Mouse (Mus musculus) liver, embryonic 12.5 days (tissue): ENCODE data around the gene Ctnnbip1. TPM values are rescaled to one million over a fixed set of nuclear protein-coding genes. Genes with fewer than 3 reads are reported as not detected.

ENCODE experiments used
- ATAC-seq: fragments of 200-750 bp; cut with Nextera tagmentation; 2 replicates; pipeline ENCODE4 v1.8.0; 2017; ENCODE audit warnings: moderate number of reproducible peaks, mild to moderate bottlenecking, moderate library complexity
- H3K27ac ChIP-seq: fragments of 300-500 bp; sonication (generic); 2 replicates; pipeline ENCODE4 v1.5.1; 2016; ENCODE audit warnings: mild to moderate bottlenecking
- H3K27me3 ChIP-seq: fragments of 300-500 bp; sonication (generic); replicated peaks from 2 replicates; pipeline ENCODE4 v1.6.1; 2016; ENCODE audit warnings: mild to moderate bottlenecking, moderate library complexity
- H3K36me3 ChIP-seq: fragments of 300-500 bp; sonication (generic); 2 replicates; pipeline ENCODE4 v1.6.1; 2016; ENCODE audit warnings: mild to moderate bottlenecking, moderate library complexity
- H3K4me1 ChIP-seq: fragments of 300-500 bp; sonication (generic); 2 replicates; pipeline ENCODE4 v1.6.1; 2016
- H3K4me2 ChIP-seq: fragments of 300-500 bp; sonication (generic); 2 replicates; pipeline ENCODE4 v1.6.1; 2016; ENCODE audit warnings: mild to moderate bottlenecking, moderate library complexity
- H3K4me3 ChIP-seq: fragments of 300-500 bp; sonication (generic); 2 replicates; pipeline ENCODE4 v1.5.1; 2016; ENCODE audit warnings: mild to moderate bottlenecking, moderate library complexity
- H3K9ac ChIP-seq: fragments of 300-500 bp; sonication (generic); 2 replicates; pipeline ENCODE4 v1.6.1; 2016; ENCODE audit warnings: mild to moderate bottlenecking, moderate library complexity
- H3K9me3 ChIP-seq: fragments of 300-500 bp; sonication (generic); replicated peaks from 2 replicates; pipeline ENCODE4 v1.6.1; 2016; ENCODE audit warnings: mild to moderate bottlenecking, moderate library complexity
- WGBS: fragments of 180-500 bp; shearing (Covaris S2); methylation state at CpG from one replicate; pipeline ENCODE4 v1.1.7; 2016; ENCODE audit not compliant: insufficient replicate concordance; 5-methylcytosine and 5-hydroxymethylcytosine counted together
- polyA plus RNA-seq: library from polyadenylated mRNA; unstranded; fragments of >200 nt; fragmentation: Nextera tagmentation; extraction: Ambion mirVana; gene quantifications from 2 replicates; pipeline ENCODE4 v1.2.1, GENCODE M21; 2016

The Ctnnbip1 gene
- polyA plus RNA-seq, 1 experiment from 2014 or later = 10.1 TPM

DNA sequence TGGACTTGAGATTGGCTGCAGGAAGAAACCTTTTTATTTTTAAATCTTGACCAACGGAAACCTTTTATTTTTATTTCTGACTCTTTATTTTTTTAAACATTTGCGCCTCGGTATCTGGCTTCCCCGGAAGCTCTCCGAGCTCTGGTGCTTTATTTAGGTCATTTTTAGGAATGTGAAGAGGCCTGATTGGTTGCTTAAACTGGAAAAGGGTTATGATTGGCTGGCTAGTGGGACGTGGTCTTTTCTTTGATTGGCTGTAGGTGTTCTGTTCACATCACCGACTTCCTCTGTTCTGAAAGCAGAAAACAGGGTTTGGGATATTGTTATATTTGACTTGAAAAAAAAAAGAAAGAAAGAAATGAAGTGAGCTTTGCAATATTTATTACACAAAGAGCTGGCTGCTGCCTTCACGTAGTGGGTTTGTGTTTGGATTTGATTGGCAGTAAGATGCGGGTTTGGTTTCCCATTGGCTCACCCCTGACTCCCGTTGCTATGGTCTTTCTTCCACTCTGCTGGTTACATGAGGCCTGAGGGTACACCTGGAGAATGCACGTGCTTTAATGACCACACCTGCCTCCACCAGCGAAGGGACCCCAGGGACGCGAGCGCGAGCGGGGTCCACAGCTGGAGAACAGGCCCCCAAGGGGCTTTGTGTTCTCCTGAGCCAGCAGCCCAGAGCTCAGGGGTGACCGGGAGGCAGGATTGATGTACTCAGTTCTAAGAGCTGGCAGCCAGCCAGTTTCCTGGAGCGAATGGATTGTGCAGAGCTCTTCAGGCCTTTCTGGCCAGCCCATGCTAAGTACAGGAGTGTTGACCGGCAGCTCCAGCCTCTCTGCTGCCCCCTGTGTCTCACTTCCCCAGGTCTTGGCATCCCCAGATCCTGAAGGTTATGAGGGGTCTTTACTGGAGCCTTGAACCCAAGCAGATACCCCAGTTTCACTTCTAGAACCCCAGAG, 46.7 kb downstream of the Ctnnbip1 start:
- no peak overlapping the region for H3K4me3 ChIP-seq
- H3K27ac ChIP-seq = no peak overlapping the region
- ATAC-seq = no peak; the same call in 1 of the 2 replicates

DNA sequence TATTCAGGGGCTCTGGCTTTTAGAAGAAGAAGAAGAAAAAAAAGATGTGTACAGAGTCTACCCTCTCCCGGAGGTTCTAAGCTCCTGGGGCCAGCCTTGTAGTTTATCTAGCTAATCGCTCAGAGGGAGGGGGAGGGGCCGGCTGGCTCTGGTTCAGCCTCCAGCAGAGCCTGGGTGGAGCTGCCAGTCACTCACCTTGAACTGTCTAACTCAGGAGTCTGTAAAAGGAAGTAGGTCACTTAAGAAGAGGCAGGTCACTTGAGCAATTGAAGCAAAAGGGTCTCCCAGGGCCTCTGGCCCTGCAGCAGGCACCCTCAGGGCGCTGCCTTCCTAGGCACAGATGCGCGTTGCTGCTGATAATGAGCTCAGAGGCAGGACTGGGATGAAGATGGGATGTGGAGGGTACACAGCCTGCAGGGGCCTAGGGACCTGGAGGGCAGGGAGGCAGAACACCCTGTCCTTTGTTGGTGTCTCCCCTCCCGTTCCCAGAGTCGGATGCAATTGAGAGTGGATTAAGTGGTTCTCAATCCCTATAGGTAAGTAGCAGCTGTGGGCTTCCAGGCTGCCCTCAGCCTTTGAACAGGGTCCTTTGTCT, 49.5 kb downstream of the Ctnnbip1 start:
- WGBS = 25% methylated on average over 8 of the region's 8 CpGs
- Histone ChIP-seq H3K4me1 (peaks cover 15% of the 10 kb centered on the region), H3K27ac (no peak overlapping the region), H3K36me3 (no peaks in the 10 kb centered on the region), H3K9ac (no peak overlapping the region), H3K9me3 (no peaks in the 10 kb centered on the region), H3K4me3 (no peak overlapping the region), H3K4me2 (no peak overlapping the region), H3K27me3 (peaks cover 30% of the 10 kb centered on the region)
- peak; percentile 36; the same call in 1 of the 2 replicates for ATAC-seq

More for the DNA sequence above, 46.7 kb downstream of the Ctnnbip1 start:
- Histone ChIP-seq H3K9me3 (no peaks in the 10 kb centered on the region), H3K9ac (no peak overlapping the region), H3K36me3 (no peaks in the 10 kb centered on the region), H3K4me2 (peak overlapping the region; percentile 17; the same call in 1 of the 2 replicates), H3K27me3 (peaks cover 5% of the 10 kb centered on the region; the same call in 1 of the 2 replicates), H3K4me1 (peaks cover 22% of the 10 kb centered on the region)
- 62% methylated on average over 20 of the region's 20 CpGs for WGBS

DNA sequence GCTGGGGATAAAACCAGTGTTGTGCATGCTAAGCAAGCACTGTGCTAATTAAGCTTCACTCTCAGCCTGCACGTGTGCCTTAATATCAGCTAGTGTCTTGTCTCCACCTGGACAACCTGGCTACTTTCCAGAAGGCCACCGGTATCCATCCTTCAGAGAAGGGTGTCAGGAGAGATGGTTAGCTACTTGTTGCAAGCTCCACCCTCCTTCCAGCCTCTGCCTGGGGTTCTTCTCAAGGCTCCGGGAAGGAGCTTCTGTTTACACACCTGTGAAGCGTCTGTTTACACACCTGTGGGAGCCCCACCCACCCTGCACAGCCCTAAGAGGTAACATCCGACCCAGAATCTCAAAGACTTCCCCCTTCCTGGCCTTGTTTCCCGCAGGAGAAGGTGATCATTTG, 50.6 kb downstream of the Ctnnbip1 start:
- 51% methylated on average over 6 of the region's 6 CpGs for WGBS
- Histone ChIP-seq H3K9ac (no peak overlapping the region), H3K4me2 (no peak overlapping the region), H3K4me3 (no peak overlapping the region), H3K36me3 (no peaks in the 10 kb centered on the region), H3K27ac (no peak overlapping the region), H3K27me3 (peaks cover 41% of the 10 kb centered on the region), H3K4me1 (peaks cover 12% of the 10 kb centered on the region), H3K9me3 (no peaks in the 10 kb centered on the region)
- no peak for ATAC-seq

DNA sequence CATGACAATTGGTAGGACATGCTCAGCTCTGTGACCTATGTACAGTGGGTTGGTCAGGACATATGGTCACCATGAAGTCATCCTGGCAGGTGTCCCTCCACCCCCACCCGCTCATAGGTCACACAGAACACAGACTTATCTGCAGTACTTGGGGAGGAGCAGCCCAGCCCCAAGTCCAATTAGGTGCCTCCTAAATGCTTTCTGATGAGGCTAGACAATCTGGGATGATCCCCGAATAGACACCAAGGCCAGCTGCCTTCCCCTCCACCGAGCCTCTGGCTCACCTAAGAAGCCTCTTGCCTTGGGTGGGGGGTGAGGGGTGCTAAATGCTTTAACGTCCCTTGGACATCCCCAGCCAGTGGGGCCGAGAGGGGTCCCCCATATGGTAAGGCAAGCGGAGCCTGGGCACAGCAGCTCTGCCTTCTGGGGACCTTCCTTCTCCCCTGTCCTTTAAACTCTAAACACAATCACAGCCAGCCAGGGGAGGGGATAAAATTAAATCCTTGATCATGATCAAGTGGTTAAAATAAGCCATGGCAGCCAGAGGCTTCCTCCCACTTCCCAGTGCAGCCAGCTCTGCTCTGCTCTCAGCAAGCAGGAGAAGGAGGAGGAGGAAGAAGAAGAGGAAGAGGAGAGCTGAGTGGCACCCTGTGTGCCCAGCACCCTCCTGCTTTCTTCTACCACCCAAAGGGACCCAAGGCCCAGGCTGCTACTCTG, 51.9 kb downstream of the Ctnnbip1 start:
- Histone ChIP-seq H3K4me2 (no peak overlapping the region), H3K36me3 (no peaks in the 10 kb centered on the region), H3K4me1 (peaks cover 12% of the 10 kb centered on the region), H3K4me3 (no peak overlapping the region), H3K9ac (no peak overlapping the region), H3K27ac (no peak overlapping the region), H3K9me3 (no peaks in the 10 kb centered on the region), H3K27me3 (peaks cover 47% of the 10 kb centered on the region)
- WGBS = 54% methylated on average over 6 of the region's 6 CpGs
- ATAC-seq = no peak

DNA sequence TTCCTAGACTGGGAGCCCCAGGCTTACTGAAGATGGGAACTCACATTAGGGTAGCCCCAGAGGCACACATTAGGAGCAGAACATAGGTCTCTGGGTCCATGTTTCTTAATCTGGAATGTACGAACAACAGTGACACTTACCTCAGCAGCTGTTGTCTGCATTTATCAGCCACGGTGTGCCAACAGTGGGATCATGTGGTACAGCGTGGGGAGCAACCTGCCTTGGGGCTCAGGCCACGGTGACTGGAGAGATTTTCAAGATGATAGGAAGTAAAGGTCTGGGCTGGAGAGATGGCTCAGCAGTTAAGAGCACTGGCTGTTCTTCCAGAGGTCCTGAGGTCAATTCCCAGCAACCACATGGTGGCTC, 52.4 kb downstream of the Ctnnbip1 start:
- no peak overlapping the region for H3K9ac ChIP-seq
- no peaks in the 10 kb centered on the region for H3K36me3 ChIP-seq
- peaks cover 51% of the 10 kb centered on the region for H3K27me3 ChIP-seq
- 34% methylated on average over 4 of the region's 4 CpGs for whole genome bisulfite sequencing
- H3K4me1 ChIP-seq = peaks cover 12% of the 10 kb centered on the region
- ATAC-seq = no peak
- H3K4me2 ChIP-seq = no peak overlapping the region
- no peak overlapping the region for H3K27ac ChIP-seq
- no peaks in the 10 kb centered on the region for H3K9me3 ChIP-seq
- no peak overlapping the region for H3K4me3 ChIP-seq

DNA sequence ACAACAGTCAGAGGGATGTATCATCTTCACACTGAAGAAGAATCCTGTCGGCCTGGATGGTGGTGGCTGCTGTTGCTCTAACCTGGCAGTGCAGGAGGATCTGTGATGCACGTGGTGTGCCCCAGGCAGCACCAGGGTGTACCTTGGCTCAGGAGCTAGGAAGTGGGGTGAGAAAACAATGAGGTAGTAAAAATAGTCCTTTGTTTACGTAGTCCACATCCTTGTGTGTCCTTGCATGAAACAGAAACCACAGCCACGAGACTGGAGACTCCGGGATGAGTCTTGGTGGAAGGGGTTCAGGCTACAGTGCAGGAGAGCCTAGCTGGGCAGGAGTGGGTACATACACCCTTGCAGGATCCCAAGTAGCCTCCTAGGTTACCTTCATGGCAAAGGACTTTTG, 53.2 kb downstream of the Ctnnbip1 start:
- H3K27me3 ChIP-seq = peaks cover 58% of the 10 kb centered on the region
- WGBS = 48% methylated on average over 5 of the region's 5 CpGs
- no peak overlapping the region for H3K9ac ChIP-seq
- no peak overlapping the region for H3K27ac ChIP-seq
- no peak overlapping the region for H3K4me3 ChIP-seq
- no peaks in the 10 kb centered on the region for H3K9me3 ChIP-seq
- H3K4me1 ChIP-seq = peaks cover 12% of the 10 kb centered on the region
- H3K4me2 ChIP-seq = no peak overlapping the region
- no peaks in the 10 kb centered on the region for H3K36me3 ChIP-seq
- ATAC-seq = no peak

DNA sequence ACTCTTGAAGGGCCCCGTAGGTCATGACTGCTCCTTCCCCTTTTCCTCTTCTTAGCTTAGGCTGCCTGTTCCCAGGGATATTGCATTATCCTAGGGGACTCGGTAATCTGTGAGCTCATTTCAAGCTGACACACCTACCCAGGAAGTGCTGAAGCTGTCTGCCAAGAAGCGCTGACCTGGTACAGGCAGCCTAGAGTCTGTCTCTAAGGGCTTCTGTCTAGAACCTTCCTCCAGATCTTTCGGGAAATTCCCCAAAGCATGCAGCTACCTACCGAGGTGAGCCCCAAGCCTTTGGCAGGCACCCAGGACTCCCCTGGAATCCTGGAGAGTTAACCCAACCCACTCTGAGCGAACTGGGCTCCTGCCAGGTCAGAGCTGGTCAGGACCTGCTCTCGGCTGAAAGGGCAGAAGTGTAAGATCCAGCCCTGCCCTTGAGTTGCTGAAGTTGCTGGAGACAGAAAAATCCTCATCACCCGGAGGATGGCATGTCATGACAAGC, 53.7 kb downstream of the Ctnnbip1 start:
- no peak overlapping the region for H3K4me2 ChIP-seq
- WGBS = 52% methylated on average over 8 of the region's 8 CpGs
- peaks cover 63% of the 10 kb centered on the region for H3K27me3 ChIP-seq

DNA sequence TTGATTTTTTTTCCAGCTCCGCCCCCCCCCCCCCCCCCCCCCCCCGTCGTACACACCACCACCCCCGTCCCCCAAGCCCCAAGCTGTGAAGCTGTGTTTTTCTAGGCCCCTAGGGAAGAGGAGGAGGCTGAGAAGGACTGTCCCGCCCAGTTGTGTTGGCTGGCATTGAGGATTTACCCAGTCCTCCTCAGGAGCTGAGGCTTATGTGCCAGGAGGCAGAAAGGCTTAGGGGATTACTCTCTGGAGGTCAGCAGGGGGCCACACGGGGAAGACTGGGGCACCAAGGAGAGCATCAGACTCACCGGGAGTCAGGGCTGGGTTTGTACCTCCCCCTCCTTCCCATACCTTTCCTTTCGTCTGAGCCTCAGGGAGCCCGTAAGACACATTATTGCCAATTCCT, 54.4 kb downstream of the Ctnnbip1 start:
- Histone ChIP-seq H3K4me2 (no peak overlapping the region), H3K9me3 (no peaks in the 10 kb centered on the region), H3K36me3 (no peaks in the 10 kb centered on the region), H3K27ac (no peak overlapping the region), H3K4me3 (no peak overlapping the region), H3K9ac (no peak overlapping the region), H3K27me3 (peaks cover 70% of the 10 kb centered on the region), H3K4me1 (peaks cover 9% of the 10 kb centered on the region)
- WGBS = 38% methylated on average over 6 of the region's 9 CpGs
- no peak for ATAC-seq

More for the DNA sequence above, 53.7 kb downstream of the Ctnnbip1 start:
- Histone ChIP-seq H3K9me3 (no peaks in the 10 kb centered on the region), H3K9ac (no peak overlapping the region), H3K27ac (no peak overlapping the region), H3K4me1 (peaks cover 12% of the 10 kb centered on the region), H3K4me3 (no peak overlapping the region), H3K36me3 (no peaks in the 10 kb centered on the region)
- ATAC-seq = no peak

DNA sequence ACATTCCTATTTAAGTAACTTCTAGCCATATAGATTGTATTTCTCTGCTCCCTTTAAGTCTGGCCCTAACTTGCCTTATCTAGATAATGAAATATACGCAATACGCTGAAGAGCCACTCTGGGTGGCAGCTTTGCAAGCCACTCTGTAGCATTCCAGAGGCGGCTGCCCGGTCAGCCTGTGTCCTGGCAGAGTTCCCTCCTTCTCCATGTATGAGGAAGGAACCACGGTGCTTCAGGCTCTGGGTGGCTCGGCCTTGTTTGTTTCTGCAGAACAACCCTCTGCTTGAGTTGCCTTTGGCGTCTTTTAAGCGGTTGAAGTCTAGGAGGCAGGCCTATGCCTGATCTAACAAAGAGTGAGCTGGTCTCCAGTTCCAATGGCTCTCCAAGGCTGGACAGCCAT, 54.8 kb downstream of the Ctnnbip1 start:
- no peak overlapping the region for H3K27ac ChIP-seq
- no peaks in the 10 kb centered on the region for H3K36me3 ChIP-seq
- H3K27me3 ChIP-seq = peaks cover 73% of the 10 kb centered on the region
- peaks cover 5% of the 10 kb centered on the region for H3K4me1 ChIP-seq
- no peak for ATAC-seq
- H3K4me2 ChIP-seq = no peak overlapping the region
- H3K9me3 ChIP-seq = no peaks in the 10 kb centered on the region
- no peak overlapping the region for H3K9ac ChIP-seq
- WGBS = 58% methylated on average over 8 of the region's 8 CpGs
- no peak overlapping the region for H3K4me3 ChIP-seq

DNA sequence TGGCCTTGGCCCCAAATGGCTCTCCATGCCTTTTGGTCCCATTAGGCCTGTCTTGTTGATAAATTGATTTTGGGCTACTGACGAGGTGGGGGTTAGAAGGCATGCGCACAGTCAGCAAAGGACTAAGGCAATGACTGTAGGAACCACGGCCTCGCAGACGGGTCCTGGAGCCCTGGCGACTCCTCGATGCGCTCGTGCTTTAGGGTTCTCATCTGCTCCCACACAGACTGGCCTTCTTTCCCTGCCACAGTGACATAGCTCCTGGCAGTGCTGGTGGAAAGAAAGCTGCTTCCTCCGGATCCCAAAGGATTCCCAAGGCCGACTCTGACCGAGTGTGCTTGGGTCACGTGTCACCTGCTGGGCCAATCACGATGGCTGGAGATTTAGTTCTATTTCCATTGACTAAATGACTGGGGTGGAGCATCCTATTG, 56.4 kb downstream of the Ctnnbip1 start:
- Histone ChIP-seq H3K4me1 (no peaks in the 10 kb centered on the region), H3K36me3 (no peaks in the 10 kb centered on the region), H3K27me3 (peaks cover 89% of the 10 kb centered on the region), H3K9me3 (no peaks in the 10 kb centered on the region), H3K27ac (no peak overlapping the region), H3K9ac (no peak overlapping the region), H3K4me3 (no peak overlapping the region), H3K4me2 (no peak overlapping the region)
- WGBS = 56% methylated on average over 14 of the region's 14 CpGs
- ATAC-seq = no peak

DNA sequence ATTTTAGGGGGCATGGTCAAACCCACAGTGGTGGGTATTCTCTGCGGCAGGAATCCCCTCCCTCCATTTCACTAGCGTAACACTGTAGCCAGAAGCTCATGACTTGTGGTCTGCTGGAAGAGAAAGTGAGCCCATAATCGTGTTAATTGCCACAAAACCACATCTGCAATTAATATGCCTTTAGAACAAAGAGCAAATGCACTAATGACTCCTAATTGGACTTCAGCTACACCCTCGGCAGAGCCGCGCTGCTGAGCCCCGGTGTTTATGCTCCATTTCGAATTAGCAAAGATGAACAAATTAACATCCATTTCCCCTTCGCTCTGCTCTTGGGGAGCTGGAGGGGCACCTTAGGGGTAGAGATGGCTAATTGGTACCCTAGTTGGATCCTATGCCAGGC, 58.0 kb downstream of the Ctnnbip1 start:
- Histone ChIP-seq H3K27ac (no peak overlapping the region), H3K4me1 (no peaks in the 10 kb centered on the region), H3K9me3 (no peaks in the 10 kb centered on the region), H3K27me3 (peaks cover 84% of the 10 kb centered on the region), H3K9ac (no peak overlapping the region), H3K36me3 (no peaks in the 10 kb centered on the region), H3K4me2 (no peak overlapping the region), H3K4me3 (no peak overlapping the region)
- ATAC-seq = no peak
- WGBS = 76% methylated on average over 9 of the region's 9 CpGs
